Mouse (Mus musculus): Measurements from ENCODE around the gene Tomm40.
A peak's percentile ranks its signal among the peaks of the same experiment; 100 is the strongest.

Gene Tomm40

DNA sequence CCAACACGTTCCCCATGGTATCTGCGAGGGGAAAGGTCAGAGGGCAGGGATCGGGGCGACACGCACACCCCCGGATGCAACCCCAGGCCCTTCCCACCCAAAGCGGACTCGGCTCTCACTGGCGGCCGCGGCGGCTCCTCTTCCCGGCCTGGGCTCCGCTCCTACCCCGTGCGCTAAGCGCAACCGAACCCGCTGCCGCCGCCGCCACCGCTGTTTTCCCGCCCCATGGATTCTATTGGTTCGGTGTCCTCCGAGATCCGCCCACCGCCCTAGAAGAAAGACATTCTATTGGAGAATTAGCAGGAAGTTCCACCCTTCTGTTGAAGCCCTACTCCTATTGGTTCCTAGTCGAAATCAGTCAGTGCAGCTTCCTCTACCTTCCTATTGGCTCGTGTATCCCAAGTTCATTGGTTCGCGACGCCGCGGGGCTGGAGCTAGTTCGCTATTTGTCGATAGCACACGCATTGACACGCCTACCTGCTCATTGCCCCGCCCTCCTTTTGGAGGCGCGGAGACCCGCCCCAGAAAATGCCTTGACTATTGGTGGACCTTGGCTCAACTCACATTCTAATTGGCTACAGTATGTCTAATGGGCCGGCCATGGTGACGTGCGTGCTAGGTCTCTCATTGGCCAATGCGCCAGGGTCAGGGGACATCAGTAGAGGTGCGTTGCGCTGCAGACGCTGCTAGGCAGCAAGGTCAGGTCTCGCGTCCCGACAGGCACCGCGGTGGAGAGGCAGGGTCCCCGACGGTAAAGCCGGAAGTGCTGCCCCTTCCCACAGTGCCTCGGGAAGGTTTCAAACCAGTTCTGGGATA is at the start of gene Tomm40:
Gene Tomm40, minus strand, starts transcription at position 200 of the 816 bp plus-strand sequence.
- DNase-seq, result peak; percentile 99

DNA sequence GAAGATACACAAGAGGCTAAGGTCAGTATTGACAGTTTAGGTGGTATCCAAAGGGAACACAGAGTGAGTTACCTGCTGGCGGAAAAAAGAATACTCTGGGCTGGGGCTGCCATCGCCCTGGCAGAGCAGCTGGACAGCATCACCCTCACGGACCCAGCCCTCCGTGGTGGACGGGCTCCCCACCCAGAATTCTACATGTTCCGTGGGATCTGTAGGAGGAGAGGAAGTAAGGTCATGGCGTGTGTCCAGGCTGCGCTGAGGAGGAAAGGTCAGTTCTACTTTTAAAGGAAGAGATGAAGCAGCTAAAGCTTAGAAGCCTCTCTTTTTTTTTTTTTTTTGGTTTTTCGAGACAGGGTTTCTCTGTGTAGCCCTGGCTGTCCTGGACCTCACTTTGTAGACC is 49.3 kb upstream of the Tomm40 start:
- no peak for DNase-seq

DNA sequence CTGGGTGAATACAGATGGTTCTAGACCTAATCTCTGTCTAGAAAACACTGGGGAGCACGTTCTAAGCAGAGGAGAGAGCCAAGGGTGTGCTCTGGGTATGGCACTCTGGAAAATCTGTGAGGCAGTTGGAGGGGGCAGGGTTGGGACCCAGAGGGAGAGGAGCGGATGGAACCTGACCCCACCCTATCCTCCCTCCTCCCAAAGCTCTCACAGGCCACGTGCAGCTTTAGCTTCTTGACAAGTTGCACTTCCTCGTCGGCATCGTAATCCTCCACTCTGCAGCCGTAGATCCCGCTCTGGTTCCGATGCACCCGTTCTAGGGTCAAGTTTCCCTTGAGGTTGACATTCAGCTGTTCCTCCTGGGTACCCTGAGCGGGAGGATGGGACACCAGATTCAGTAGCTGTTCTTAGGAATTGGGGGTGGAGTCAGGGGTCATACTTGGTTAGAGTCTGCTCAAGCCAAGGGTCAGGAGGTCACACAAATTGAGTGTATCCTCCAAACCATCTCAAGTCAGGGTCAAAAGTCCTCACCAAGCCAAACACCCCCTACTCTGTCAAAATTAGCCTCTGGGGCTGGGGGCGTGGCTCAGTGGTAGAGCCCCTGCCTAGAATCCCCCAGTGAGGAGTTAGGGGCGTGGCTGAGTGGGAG is 48.7 kb upstream of the Tomm40 start:
- no peak for DNase-seq

DNA sequence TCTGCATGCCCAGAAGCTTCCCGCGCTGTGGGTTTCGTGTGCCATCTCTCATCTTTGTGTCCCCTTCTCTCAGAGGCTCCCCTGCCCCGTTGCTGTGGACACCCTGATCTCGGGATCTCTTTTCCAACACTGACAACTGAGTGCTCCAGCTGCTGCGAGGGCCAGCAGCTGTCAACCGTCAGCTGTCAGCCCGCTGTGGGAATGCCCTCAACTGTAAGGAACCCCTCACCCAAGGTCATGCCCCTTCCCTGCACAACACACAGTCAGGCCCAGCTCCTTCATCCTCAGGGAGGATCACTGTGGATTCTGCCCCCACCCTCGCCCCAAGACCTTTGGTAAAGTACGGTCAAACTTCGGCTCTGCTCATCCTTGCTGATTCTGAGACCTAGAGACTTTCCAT is 47.0 kb upstream of the Tomm40 start:
- no peak for DNase-seq

DNA sequence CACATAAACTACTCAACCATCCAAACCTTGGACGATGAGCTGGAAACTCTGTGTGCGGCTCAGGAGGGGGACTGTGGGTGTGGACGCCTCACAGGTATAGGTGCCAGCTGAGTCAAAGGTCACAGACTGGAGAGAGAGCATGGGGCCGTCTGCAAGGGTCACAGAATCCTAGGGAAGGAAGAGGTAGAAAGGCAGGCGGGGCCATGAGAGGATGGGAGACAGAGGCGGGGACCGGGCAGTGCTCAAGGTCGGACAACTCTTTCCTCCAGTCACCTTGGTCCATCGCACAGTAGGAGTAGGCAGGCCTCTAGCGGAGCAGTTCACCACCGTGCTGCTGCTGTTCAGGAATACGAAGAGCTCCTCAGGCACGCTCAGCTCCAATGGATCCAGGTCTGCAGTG is 44.8 kb upstream of the Tomm40 start:
- no peak for DNase-seq

DNA sequence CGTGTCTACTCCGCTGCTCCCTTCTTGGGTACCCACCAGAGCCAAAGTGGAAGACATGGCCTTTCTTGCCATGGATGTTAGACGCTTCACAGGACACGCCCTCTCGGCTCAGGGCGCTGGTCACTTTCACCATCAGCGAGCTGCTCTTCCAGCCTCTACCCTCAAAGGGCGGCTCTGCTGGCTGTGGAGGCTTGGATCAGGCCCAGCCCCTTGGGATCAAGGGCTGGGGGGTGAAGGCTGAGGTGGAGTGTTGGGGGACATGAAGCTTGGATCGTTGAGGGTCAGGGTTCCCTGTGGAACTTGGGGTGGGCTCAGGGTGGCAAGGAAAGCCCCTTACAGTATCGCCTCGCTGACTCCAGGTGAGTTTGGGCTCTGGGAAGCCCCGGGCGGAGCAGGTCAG is 43.4 kb upstream of the Tomm40 start:
- DNase-seq, result no peak

DNA sequence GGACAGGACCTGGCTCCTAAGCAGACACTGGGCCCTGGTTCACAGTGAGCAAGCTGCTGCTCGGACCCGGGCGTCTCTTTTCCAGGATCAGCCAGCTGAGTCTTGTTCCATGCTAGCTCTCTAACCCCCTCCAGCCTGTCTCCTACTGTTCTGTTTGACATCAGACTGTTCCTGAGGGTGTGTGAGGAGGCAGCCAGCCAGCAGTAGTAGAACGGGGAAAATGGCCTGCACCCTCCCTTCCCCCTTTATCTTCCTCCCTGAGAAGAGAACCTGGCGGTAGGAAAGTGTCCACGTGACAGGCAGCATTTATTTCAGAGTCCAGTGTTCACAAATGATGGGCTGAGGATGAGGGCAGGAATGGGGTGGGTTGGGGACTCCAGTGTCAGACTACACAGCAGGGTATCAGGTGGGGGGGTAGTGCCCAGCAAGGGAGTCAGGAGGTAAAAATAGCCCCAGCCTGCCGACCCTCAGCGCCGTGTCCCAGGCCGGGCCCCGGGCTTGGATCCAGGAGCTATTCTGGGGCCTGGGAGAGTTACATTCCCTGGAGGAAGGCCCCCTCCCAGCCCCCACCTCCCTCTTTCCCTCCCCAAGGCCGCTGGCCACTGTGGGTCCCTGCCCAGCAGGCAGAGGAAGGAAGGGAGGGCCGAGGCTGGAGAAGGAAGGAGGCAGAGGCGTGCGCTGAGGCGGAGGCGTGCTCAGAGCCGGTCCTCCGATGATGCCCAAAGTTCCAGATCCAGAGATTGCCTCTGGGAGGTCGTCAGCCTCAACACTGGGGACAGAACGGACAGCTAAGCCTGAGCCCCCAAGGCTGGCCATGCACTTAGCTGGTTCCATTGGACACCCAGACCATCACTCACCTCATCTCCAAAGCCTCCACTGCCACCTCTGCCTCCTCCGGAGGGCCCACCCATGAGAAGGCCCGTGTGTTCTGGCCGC is 40.9 kb upstream of the Tomm40 start:
- no peak for DNase-seq

DNA sequence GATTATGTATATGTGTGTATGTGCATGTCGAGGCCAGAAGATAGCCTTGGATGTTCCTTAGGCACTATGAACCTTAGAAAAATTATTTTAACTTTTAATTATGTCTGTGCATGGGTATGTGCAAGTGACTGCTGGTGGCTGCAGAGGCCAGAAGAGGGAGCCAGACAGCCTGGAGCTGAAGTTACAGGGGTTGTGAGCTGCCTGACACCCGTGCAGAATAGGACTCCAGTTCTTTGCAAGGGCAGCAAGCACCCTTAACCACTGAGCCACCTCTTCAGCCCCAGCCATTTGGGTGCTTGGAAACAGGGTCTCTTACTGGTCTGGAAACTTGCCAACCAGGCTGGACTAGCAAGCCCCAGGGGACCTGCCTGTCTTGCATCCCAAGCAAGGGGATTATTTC is 39.8 kb upstream of the Tomm40 start:
- DNase-seq, result no peak

DNA sequence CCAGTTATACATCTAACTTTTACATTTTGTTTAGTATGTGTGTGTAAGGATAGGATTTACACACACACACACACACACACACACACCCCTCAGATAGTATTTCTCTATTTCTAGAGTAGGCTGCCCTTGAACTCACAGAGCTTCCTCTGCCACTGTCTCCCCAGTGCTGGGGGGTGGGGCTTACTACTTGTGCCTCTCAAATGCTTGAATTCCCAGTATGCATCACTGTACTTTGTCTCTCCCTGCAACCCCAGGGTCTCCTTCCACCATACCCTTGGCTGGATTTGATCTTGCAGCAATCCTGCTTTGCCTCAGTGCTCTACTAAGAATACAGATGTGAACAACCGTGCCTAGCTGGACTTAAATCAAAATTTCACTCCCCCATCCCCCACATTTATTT is 38.8 kb upstream of the Tomm40 start:
- DNase-seq, result no peak

DNA sequence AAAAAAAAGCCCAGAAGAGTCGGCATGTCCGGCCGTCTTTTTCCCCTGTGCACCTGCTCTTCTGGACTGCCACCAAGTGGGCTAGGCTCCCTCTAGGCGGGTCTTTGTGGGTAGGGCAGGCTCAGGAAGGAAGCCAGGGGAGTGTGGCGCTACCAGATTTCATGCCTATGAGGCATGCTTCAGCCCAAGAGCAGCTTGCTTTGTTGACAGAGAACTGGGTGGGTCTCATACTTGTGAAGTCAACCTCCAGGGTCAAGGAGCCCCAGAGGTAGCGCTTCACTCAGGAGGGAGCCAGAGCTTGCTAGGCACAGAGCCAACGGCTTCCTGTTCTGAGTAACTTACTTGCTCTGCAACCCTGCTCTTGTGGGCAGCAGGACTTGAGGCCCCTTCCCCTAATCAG is 38.3 kb upstream of the Tomm40 start:
- DNase-seq, result no peak

DNA sequence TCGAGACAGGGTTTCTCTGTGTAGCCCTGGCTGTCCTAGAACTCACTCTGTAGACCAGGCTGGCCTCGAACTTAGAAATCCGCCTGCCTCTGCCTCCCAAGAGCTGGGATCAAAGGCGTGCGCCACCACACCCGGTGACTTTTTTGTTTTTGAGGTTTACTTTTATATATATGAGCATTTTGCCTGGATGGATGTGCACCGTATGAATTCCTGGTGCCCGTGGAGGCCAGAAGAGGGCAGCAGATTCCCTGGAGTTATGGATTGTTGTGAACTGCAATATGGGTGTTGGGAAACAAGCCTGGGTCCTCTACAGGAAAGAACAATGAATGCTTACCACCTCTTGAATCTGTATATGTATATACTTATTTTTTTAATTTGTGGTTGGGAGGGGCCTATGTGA is 37.4 kb upstream of the Tomm40 start:
- no peak for DNase-seq

DNA sequence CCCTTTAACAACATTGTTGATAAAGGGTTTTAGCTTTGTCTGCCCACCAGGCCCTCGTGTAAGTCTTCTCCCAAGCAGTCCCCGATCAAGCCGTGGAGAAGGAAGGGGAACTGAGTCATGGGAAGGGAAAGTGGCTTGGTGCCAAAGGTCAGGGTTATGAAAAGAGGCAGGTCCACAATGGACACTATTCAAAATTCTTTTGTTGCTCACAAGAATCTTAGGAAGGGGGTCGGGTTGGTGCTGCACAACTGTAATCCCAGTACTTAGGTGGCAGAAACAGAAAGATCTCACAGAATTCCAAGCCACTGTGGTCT is 35.8 kb upstream of the Tomm40 start:
- DNase-seq, result no peak

DNA sequence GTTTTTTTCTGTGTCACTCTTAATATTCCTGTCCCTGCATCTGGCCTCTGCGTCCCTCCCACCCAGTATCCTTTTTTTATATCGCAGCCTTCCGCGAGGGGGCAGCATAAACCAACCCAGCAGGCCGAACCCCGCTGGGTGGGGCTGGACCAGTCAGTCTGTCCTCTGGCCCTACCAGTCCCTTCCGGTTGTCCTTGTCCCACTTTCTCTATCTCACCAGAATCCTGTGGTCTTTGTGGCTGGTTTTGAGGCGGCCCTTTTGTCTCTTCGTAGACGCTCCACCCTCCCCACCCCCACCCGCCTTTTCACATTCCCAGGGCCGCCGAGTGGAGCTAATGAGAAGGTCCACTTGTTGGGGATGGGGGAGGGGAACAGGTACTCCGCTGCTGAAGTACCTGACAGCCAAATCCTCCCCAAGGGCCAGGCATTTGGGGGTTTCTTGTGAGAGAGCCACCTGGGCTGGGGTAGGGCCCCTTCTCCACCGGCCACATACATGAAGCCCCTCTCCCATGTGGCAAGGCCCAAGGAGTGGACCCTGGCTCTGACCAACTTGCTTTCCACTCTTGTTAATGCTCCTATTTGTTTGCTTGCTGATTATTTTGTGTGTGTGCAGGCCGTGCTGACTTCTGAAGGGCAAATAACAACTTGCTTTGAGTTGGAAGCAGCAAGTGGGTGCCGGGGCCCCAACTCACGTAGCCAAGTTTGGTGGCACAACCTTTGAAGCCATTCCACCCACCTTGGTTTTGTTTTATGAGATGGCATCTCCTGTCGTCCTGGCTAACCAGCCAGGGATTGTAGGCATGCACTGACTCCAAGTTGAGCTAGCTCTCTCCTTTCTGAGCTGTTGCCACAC is 35.2 kb upstream of the Tomm40 start, which contains the start of gene Nectin2:
Gene Nectin2, minus strand, starts transcription at position 267 of the 853 bp plus-strand sequence.
- DNase-seq, result peak; percentile 89

DNA sequence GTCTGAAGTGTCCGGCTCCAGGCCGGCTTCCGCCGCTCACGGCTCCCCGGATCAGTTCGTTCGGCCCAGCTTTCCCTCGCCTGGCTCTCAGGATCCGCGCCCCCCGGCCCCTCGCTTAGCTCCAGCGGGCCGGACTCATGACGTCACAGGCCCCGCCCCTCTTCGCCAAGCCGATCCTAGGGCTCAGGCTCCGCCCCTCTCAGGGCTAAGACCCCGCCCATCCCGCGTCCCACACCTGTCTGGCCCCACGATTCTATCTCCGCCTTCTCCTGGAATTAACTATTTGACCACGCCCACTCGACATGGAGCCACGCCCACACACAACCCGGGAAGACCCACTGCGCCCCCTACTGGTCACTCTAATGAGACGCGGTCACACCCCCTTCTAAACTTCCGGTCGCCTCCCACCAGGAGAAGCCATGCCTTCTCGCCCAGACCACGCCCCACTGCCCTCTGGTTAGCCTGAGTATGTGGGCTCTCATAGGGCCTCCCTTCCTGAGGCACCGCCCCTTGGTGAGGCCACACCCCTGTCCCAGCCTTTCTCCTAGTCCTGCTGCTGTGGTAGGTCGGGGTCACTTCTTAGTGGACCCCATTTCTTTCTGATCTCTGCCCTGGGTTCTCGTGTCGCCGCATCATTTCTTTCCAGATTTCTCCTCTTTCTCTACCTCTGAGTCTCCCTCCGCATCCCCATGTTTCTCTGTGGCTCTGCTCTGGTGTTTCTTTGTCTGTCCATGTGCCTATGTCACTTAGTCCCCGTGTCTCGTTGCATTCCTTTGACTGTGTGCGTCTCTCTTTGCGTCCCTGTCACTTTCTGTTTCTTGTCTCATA is 34.4 kb upstream of the Tomm40 start:
- peak; percentile 97 for DNase-seq

DNA sequence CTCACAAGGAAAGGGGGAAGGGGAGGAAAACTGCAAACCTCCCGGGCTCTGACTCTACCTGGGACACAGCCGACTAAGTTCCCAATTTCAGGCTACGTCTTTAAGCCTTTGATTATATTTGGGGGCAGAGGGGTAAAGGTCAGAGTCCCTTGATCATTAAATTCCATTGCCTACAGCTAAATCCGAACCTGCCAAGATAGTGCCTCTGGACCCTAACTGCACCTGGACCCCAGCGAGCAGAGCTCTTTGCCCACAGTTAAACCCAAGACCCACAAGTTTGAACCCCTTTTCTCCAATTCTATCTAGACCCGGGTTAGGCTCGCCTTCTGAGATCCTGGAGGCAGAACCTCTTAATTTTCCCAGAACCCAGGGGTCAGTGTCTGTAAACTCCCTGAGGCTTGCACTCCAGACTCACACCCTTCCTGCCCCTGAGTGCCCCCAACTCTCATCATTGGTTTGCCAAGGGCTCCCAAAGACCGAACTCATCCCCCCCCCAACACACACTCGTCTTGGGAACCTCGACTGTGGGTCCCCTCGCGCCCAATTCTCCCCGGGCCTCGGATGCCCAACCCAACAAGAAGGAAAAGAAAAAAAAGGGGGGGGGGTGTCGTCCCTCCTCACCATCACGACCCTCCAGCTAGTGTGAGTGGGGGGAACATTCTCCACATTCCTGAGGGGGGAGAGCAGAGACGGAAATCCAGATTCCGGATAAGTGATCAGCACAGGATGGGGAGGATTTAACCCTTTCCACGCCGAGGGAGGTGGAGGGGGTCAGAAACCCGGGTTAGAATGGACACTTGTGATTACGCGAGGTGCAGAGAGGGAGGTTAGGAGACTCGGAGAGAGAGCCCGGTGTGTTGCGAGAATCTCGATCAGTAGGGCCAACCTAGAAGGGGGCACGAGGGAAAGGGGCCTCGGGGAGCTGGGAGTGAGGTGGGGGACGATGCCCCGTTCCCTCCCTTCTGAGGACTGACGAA is 33.3 kb upstream of the Tomm40 start:
- DNase-seq, result no peak

DNA sequence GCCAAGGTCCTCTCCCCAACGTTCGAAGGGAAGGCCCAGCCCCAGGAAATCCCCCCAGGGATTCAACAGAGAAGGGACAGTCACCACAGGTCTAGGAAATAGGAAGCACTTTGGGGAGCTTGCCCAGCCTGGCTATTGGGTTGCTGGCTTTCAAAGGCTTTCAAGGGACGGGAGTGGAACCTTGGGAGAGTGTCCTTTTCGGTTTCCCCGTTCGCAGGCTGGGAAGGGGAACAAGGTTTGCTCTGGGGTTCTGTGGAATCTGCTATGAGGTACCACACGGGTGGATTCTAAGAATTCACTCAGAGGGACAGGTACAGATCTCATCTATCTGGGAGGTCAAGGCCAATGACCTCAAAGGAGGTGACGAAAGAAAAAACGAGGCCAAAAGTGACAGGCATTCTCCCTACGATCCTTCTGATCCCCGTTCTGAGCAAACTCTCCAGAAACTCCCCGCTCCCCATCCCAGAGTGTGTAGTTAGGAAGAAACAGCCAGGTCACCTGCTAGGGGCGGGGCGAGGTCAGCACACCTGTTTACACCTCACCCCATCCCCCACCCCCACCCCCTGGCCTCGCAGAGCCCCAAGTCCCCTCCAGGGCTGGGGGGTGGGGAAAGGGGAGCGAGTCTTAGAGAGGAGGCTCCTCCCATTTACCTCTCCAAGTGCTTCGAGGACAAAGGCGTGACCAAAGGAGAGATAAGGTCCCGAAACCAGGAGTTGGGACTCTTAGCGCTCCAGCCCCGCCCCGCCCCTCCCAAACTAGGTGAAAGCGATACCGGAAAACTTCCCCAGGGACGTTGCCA is 32.4 kb upstream of the Tomm40 start:
- peak; percentile 68 for DNase-seq

DNA sequence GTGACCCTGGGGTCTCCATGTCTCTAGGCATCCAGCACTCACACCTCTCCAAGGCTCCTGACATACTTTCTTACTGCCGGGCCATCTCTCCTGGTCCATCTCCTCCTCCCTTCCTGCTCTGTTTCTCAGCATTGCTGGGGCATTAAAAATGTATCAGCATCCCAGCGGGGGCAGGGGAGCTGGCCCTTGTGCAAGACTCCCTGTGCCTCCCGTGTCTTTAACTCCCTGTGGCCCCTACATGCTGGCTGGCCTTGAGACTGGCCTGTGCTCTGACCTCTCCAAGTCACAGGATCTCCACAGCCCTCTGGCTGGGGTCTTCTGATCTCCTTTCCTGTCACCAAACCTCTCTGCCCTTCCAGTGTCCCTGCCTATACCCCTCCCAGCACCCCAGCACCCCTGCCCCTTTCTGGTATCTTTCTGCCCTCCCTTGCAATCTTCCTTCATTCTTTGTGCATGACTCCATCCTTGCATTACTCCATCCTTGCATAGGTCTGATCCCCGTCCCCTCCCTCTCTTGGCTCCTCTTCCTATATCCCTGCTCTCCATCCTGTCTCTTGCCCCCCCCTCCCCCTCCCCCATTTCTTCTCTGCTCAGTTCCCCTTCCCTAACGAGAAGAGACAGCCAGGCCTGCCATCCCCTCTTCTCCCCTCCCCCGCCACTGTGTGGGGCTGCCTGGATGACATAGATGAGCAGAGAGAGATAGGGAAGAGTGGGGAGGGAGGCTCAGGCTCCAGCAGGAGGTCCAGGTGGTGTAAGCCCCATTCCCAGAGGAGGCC is 31.4 kb upstream of the Tomm40 start:
- peak; percentile 50 for DNase-seq

DNA sequence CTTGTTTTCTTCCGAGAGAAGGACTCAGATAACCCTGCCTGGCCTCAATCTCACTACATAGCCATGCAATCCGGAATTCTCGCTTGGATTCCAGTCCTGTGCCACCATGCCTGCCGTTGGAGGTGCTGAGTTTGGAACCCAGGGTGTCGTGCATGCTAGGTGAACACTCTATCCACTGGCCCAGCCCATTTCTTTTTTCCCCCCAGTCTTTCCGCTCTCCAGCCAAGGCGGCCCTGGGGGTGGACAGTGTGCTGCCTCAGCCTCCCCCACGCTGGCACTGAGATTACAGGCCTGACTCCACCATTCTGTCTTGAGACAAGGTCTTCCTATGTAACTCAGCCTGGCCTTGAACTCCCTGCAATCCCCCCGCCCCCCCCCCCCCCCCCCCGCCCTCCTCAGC is 30.7 kb upstream of the Tomm40 start:
- no peak for DNase-seq

Data from liver (tissue).